Mouse (Mus musculus): ENCODE results near the gene Mrs2. TPM values are rescaled to one million over a fixed set of nuclear protein-coding genes. Genes with fewer than 3 reads are reported as not detected.

Gene Mrs2
- total and polyA plus RNA-seq, 2 experiments from 2014 or later: 13.0 to 41.8 TPM

- no peak for DNase-seq (ENCODE audit: low spot score)
- Histone ChIP-seq H3K4me1 (ENCODE audit: insufficient read depth, low read length) (no peaks in the 10 kb centered on the region), H3K4me2 (ENCODE audit: low read depth, low read length, poor library complexity, severe bottlenecking) (no peak overlapping the region), H3K27ac (ENCODE audit: low read depth, low read length) (no peak overlapping the region), H3K9me3 (ENCODE audit: low read length) (no peaks in the 10 kb centered on the region), H3K27me3 (ENCODE audit: insufficient read depth, low read length) (no peaks in the 10 kb centered on the region), H3K9ac (replicated peaks; ENCODE audit: low read length, poor library complexity, severe bottlenecking) (no peak overlapping the region), H3K36me3 (ENCODE audit: insufficient read depth, low read length) (peaks cover 63% of the 10 kb centered on the region), H3K4me3 (ENCODE audit: low read depth, low read length) (no peak overlapping the region)
- ATAC-seq (ENCODE audit: low FRiP score): no peak
- TF ChIP-seq CTCF (IDR thresholded peaks at IDR 0.05): no peak
- WGBS: 82% methylated on average over 2 of the region's 2 CpGs
Measured at GRCm38 (mm10) chr13:24999538-24999937, 20.6 kb downstream of the Mrs2 start.

- 38% methylated on average over 2 of the region's 2 CpGs for WGBS
- H3K4me3 ChIP-seq (ENCODE audit: low read depth, low read length): no peak overlapping the region
- 0 out of 2 replicates have a peak, but pooled peaks have one; percentile 25 for ATAC-seq (ENCODE audit: low FRiP score)
- no peaks in the 10 kb centered on the region for H3K9me3 ChIP-seq (ENCODE audit: low read length)
- H3K36me3 ChIP-seq (ENCODE audit: insufficient read depth, low read length): peaks cover 57% of the 10 kb centered on the region
- H3K4me2 ChIP-seq (ENCODE audit: low read depth, low read length, poor library complexity, severe bottlenecking): no peak overlapping the region
- H3K27me3 ChIP-seq (ENCODE audit: insufficient read depth, low read length): no peaks in the 10 kb centered on the region
- H3K27ac ChIP-seq (ENCODE audit: low read depth, low read length): no peak overlapping the region
- no peaks in the 10 kb centered on the region for H3K4me1 ChIP-seq (ENCODE audit: insufficient read depth, low read length)
- H3K9ac ChIP-seq (replicated peaks; ENCODE audit: low read length, poor library complexity, severe bottlenecking): no peak overlapping the region
- DNase-seq (ENCODE audit: low spot score): no peak
- no peak for TF ChIP-seq CTCF (IDR thresholded peaks at IDR 0.05)
Measured at GRCm38 (mm10) chr13:24993160-24993559, 27.0 kb downstream of the Mrs2 start.

- Histone ChIP-seq H3K4me1 (ENCODE audit: insufficient read depth, low read length) (no peaks in the 10 kb centered on the region), H3K9me3 (ENCODE audit: low read length) (no peaks in the 10 kb centered on the region), H3K4me2 (ENCODE audit: low read depth, low read length, poor library complexity, severe bottlenecking) (no peak overlapping the region), H3K36me3 (ENCODE audit: insufficient read depth, low read length) (peaks cover 19% of the 10 kb centered on the region), H3K27ac (ENCODE audit: low read depth, low read length) (no peak overlapping the region), H3K27me3 (ENCODE audit: insufficient read depth, low read length) (no peaks in the 10 kb centered on the region), H3K4me3 (ENCODE audit: low read depth, low read length) (no peak overlapping the region), H3K9ac (replicated peaks; ENCODE audit: low read length, poor library complexity, severe bottlenecking) (no peak overlapping the region)
- ATAC-seq (ENCODE audit: low FRiP score): no peak
- WGBS: 80% methylated on average over 6 of the region's 6 CpGs
- no peak for TF ChIP-seq CTCF (IDR thresholded peaks at IDR 0.05)
- DNase-seq (ENCODE audit: low spot score): no peak
Measured at GRCm38 (mm10) chr13:24989006-24989405, 31.2 kb downstream of the Mrs2 start.

GRCm38 (mm10) chr13:24988391-24988790, 31.8 kb downstream of the Mrs2 start:
- DNase-seq (ENCODE audit: low spot score) (peak; percentile 84), ATAC-seq (ENCODE audit: low FRiP score) (peak; percentile 86)
- WGBS: 37% methylated on average over 7 of the region's 7 CpGs
- H3K27me3 ChIP-seq (ENCODE audit: insufficient read depth, low read length): no peaks in the 10 kb centered on the region
- H3K27ac ChIP-seq (ENCODE audit: low read depth, low read length): no peak overlapping the region
- no peak overlapping the region for H3K4me2 ChIP-seq (ENCODE audit: low read depth, low read length, poor library complexity, severe bottlenecking)
- H3K9me3 ChIP-seq (ENCODE audit: low read length): no peaks in the 10 kb centered on the region
- H3K4me3 ChIP-seq (ENCODE audit: low read depth, low read length): no peak overlapping the region
- peaks cover 13% of the 10 kb centered on the region for H3K36me3 ChIP-seq (ENCODE audit: insufficient read depth, low read length)
- no peaks in the 10 kb centered on the region for H3K4me1 ChIP-seq (ENCODE audit: insufficient read depth, low read length)
- peak; percentile 85 for TF ChIP-seq CTCF (IDR thresholded peaks at IDR 0.05)
- no peak overlapping the region for H3K9ac ChIP-seq (replicated peaks; ENCODE audit: low read length, poor library complexity, severe bottlenecking)

GRCm38 (mm10) chr13:24985435-24985834, 34.7 kb downstream of the Mrs2 start:
- Histone ChIP-seq H3K9ac (replicated peaks; ENCODE audit: low read length, poor library complexity, severe bottlenecking) (no peak overlapping the region), H3K27me3 (ENCODE audit: insufficient read depth, low read length) (no peaks in the 10 kb centered on the region), H3K4me2 (ENCODE audit: low read depth, low read length, poor library complexity, severe bottlenecking) (no peak overlapping the region), H3K4me1 (ENCODE audit: insufficient read depth, low read length) (no peaks in the 10 kb centered on the region), H3K9me3 (ENCODE audit: low read length) (no peaks in the 10 kb centered on the region), H3K36me3 (ENCODE audit: insufficient read depth, low read length) (peaks cover 9% of the 10 kb centered on the region), H3K4me3 (ENCODE audit: low read depth, low read length) (no peak overlapping the region), H3K27ac (ENCODE audit: low read depth, low read length) (no peak overlapping the region)
- ATAC-seq (ENCODE audit: low FRiP score) (peak; percentile 69; the same call in 1 of the 2 replicates), DNase-seq (ENCODE audit: low spot score) (peak; percentile 67)
- TF ChIP-seq CTCF (IDR thresholded peaks at IDR 0.05): no peak
- WGBS: 38% methylated on average over 2 of the region's 2 CpGs

GRCm38 (mm10) chr13:24981031-24981430, 39.1 kb downstream of the Mrs2 start:
- no peak for ATAC-seq (ENCODE audit: low FRiP score)
- Histone ChIP-seq H3K27ac (ENCODE audit: low read depth, low read length) (no peak overlapping the region), H3K36me3 (ENCODE audit: insufficient read depth, low read length) (no peaks in the 10 kb centered on the region), H3K9ac (replicated peaks; ENCODE audit: low read length, poor library complexity, severe bottlenecking) (no peak overlapping the region), H3K4me1 (ENCODE audit: insufficient read depth, low read length) (no peaks in the 10 kb centered on the region), H3K4me2 (ENCODE audit: low read depth, low read length, poor library complexity, severe bottlenecking) (no peak overlapping the region), H3K9me3 (ENCODE audit: low read length) (no peaks in the 10 kb centered on the region), H3K27me3 (ENCODE audit: insufficient read depth, low read length) (no peaks in the 10 kb centered on the region), H3K4me3 (ENCODE audit: low read depth, low read length) (no peak overlapping the region)
- 91% methylated on average over 6 of the region's 6 CpGs for WGBS
- no peak for TF ChIP-seq CTCF (IDR thresholded peaks at IDR 0.05)
- no peak for DNase-seq (ENCODE audit: low spot score)
